Mouse (Mus musculus) testis, postnatal 10 days (tissue): ENCODE measurements around the gene Ppm1g.
A peak's percentile ranks its signal among the peaks of the same experiment; 100 is the strongest.

Experiments used
- DNase-seq: peaks from one replicate; pipeline ENCODE4 v3.0.0; 2021; ENCODE audit warnings: low spot score

The Ppm1g gene

DNA sequence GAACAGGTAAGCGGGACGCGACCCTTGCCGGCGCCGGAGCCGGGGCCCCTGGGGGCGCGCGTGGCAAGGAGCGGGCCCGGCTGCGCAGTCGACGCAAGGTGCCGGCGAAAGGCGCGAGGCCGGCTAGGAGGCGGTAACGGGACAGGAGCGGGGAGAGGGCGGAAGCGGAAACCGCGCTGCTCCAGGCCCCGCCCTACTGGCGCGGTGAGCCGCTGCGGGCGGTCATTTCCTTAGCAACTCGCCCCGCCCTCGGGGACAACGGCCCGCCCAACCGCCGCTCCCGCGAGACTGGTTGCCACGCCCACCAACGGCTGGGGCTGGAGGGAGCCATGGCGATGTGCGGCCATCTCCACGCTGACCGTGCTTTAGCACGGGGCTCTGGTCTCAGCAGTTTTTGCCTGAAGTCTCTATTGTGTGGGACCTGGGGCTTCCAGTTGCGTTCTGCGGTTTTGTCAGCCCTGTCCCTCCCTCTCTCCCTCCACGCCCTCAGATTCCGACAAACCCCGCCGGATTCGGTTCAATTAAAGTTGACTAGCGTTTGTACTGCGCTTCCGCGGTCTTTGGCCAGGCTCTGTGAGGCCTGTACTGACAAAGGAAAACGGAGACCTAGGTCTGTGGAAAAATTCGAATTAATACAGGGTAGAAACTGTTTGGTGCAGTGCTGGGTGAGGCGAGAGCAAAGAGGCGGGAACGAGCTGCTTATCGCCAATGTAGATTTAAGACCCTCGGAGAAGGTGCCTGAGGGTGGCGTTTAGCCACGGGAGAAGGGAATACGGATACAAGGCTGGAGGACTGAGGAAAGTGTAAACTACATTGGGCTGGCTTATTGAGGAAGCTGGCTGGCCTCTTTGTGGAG, at the start of gene Ppm1g:
Gene Ppm1g (minus strand): TSS at position 240 of the 856 bp plus-strand sequence.
- peak; percentile 100 for DNase-seq

- DNase-seq = no peak
These were observed 47.2 kb upstream of the Ppm1g start for GRCm38 (mm10) chr5:31267686-31268085.

DNA sequence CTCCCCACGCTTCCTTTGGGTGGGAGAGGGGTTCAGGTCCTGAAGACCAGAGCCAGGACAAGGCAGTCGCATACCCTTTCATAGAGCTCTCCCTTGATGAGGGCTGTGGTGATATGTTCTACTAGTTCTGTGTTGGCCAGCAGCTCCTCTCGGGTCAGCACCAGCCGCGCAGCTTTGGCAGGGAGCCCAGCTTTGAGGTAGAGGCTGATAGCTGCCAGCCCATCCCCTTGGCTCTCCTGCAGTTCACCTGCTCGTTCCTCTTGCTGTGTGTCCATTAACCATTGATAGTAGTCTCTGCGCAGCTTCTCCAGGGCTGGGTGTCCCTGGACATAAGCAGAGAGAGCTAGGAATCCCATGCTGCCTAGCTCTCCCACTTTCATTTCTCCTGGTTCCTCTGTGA, 45.6 kb upstream of the Ppm1g start:
- no peak for DNase-seq

DNA sequence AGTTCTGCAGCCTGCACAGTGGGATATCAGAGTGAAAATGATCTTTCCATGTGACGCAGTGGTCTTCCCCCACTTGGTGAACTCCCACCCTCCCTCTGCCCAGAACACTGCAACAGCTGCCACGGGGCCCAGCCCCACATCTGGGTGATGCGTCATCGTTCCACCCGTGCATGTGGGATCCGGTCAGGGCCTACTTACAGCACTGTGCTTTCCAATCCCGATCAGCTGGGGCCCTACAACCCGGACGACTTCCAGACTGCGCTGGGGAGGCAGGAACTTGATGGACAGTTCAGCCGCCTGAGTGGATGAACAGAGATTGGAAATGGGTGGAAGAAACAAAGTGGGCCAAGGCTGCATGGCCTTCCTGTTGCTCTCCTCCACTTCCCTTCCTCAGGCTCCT, 37.1 kb upstream of the Ppm1g start:
- DNase-seq = no peak

DNA sequence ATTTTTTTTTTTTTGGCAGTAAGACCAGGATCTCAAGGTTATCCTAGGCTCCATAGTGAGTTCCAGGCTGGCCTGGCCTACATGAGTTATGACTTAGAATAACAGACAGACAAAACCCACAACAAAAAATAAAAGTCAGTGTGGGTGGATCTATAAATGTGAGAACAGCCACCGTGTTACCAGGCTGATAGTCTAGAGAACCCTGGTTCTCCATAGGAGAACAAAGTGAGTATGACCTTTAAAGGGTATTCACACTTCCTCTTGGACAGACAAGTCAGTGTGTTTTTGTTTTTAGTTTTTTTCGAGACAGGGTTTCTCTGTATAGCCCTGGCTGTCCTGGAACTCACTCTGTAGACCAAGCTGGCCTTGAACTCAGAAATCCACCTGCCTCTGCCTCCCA, 35.5 kb upstream of the Ppm1g start:
- DNase-seq = no peak

- no peak for DNase-seq
These were observed 34.9 kb upstream of the Ppm1g start for GRCm38 (mm10) chr5:31255381-31255780.

DNA sequence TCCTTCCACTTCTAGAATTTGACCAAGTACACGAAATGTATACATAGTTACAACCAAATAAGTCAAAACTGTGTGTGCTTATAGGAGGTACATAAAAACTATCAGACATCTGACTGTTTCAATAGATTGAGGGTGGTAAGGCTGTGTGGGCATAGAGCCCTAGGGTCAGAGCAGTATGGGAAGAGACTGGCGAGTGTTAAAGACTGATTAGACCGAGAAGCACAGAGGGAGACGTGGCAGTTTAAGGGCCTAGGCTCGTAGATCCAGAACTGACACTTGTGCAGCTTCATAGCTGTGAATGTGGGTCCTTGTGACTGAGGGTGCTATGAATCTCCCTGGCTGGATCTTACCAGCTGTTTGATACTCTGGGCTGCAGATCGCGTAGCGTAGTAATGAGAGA, 34.4 kb upstream of the Ppm1g start:
- DNase-seq = no peak

- DNase-seq = peak; percentile 40
These were observed 34.0 kb upstream of the Ppm1g start for GRCm38 (mm10) chr5:31254452-31254851.

- no peak for DNase-seq
These were observed 33.3 kb upstream of the Ppm1g start for GRCm38 (mm10) chr5:31253806-31254205.

DNA sequence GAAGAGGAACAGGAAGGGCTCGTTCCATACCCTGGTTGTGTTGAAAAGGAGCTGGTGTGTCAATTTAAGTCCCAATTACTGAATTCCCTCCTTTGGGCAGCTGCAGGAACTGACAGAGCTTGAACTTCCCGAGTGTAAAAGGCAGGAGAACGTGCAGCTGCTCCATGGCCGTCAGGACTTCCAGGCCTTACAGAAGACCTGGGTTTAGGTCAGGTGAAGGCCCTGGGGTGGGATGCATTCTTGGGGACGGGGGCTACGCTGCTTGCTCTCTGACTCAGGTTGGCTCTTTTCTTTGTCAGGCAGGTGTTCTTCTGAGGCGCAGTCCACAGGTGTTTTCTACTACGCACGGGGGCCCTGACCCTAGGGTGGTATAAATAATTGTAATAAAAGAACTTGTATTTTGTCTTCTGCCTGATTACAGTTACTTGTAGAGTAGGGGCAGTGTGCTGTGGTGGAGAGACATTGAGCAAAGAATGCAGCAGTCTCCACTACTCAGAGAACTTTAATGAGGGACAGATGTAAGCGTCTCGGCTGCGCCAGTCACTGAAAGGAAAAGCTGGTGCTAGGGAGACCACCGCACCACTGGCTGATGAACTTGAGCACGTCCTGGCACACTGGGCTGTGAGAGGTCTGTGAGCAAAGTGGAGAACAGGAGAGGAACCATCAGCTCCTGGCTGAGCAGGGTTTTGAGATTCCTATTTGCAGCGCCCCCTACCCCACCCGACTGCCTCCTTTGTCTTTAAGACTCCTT, 32.5 kb upstream of the Ppm1g start:
- DNase-seq = no peak

GRCm38 (mm10) chr5:31252151-31252550, 31.7 kb upstream of the Ppm1g start:
- DNase-seq = peak; percentile 38

- DNase-seq = peak; percentile 66
These were observed 31.1 kb upstream of the Ppm1g start, which contains the start of gene Krtcap3 for GRCm38 (mm10) chr5:31251541-31252101. Gene Krtcap3, plus strand, starts transcription at chr5:31251691.

DNA sequence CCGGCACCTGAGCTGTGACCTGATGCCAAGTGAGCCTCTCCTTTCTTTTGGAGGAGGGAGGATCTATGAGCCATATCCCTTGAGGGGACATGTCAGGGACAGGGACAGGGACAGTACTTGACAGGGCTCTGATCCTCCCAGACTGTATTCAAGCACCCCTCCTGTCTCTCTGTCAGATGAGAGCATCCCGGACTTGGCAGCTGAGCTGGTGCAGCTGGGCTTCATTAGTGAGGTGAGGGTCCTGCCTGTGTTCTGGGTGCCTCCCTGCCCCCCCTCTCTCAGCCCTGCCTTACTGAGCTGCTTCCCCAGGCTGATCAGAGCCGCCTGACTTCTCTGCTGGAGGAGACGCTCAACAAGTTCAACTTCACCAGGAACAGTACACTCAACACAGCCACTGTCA, 30.2 kb upstream of the Ppm1g start:
- peak; percentile 40 for DNase-seq

DNA sequence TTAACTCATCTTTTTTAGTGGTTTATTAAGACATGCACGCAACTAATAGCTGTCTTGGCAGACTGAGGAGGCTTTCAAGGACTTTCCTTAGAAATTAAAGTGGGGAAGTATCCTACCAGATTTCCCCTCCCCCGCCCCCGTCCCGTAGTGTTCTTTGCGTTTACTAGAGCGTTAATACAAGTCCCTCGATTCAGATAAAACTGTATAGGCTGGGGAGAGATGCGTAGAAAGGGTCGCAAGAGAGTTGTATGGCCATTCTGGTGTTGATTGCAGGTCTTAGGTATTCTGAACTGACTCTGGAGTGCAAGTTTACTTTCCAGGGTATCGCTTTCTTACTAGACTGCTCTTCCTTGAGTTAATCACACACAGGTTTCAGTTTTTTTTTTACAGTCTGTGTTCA, 21.7 kb upstream of the Ppm1g start:
- no peak for DNase-seq

- DNase-seq = peak; percentile 51
These were observed 21.1 kb upstream of the Ppm1g start for GRCm38 (mm10) chr5:31241522-31242034.

DNA sequence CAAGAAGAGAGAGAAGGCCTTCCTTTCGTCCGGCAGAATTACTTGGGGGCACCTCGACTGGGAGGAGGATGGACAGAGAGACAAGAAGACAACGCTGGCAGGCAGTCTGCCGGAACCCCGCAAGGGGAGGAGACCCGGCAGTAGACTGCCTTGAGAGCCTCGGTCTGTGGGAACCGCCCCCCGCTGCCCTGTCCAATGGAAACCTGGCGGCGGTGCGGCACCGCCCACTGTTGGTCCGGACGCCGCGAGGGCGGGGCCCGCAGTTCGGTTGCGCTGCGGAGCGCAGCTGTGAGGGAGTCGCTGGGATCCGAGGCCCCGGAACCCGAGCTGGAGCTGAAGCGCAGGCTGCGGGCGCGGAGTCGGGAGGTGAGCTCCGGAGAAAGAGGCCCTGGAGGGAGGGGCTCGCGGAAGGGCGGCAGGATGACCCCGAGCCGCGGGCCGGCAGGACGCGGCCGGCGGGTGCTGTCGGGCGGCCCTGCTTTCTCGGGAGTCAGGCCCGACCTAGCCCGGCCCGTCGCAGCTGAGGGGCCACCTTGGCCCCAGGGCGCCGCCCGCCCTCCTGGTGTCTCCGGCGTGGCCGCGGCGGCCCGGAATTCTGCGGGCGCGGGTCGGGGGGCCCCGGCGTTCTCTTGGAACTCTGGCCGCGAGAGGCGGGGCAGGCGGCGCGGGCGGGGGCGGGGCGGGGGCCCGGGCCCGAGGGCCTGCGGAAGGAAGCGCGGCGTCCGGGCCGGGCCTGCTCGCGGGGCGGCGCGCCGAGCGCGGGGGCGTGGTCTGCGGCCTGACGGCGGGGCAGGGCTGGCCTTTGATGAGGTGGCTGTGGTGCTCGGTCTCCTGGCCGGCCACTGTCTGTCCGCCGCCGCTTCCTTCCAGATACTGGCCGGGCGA, 20.4 kb upstream of the Ppm1g start, which contains the start of the genes Nrbp1 and Gm9970:
Gene Nrbp1 (plus strand): TSS at position 228 of the 885 bp plus-strand sequence.
Gene Gm9970 (minus strand): TSS at position 596 of the 885 bp plus-strand sequence.
- peak; percentile 96 for DNase-seq

DNA sequence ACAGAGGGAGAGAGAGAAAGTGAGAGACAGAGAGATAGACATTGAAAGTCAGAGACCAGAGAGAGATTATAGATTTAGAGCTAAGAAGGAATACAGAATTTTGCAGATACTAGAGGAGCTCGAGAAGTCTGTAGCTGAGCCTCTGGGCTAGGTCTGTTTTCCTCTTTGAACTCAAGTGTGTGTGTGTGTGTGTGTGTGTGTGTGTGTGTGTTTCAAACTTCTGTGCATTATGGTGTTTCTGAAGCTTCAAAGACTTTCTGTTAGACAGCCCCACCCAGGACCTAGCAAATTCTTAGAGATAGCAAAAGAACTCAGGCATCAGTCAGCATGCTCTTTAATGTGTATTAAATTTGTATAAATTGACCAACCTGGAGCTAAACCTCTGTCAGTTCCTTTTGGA, 6.2 kb upstream of the Ppm1g start:
- DNase-seq = no peak

- DNase-seq = no peak
These were observed 2.2 kb upstream of the Ppm1g start for GRCm38 (mm10) chr5:31222696-31223095.

DNA sequence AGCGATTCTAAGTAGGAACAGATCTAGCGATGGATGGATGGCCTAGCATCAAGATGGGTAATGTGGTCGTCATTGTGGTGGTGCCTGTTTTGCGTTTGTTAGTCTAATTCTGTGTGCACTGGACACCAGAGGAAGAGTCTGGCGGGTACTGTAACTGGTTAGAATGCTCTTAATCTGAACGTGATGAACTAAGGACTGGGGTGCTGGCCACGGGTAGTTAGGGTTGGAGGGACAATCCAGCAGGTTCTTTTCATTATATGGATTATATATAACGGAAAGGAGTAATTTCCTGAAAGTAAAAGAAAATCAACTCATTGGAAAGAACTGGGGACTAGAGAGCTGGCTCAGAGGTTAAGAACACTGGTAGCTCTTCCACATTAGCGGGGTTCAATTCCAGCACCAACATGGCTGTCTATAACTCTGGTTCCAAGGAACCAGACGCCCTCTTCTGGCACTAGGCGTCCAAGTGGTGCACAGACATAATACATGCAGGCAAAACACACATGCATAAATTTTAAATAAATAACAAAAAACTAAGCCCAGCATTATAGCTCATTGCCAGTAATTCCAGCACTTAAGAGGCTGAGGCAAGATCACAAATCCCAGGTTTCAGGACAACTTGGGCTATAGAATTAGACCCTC, 938 bp upstream of the Ppm1g start:
- DNase-seq = no peak

DNA sequence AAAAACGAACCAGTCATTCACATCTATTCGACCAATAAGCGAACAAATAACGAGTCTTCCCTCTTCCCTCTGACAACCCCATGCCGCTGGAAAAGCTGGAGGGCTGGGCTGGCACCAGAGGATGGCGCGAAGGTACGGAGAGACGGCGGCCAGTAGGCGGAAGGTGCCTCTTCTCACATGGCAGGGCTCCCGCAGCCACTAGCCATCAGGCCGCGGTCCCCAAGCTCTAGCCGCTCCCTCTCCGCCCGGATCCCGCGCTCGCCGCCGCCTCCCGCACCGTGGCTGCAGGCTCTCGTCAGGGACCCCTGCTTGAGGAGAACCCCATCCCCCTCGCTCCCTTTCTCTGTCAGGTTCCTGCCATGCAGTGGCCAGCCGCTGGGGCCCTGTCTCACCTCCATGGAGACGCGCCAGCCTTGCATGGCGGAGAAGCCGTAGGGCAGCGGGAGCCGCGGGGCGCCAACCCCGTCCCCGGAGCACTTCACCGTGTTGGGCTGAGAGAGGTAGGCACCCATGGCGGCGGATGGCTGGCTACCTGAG, 508 bp downstream of the Ppm1g start:
- DNase-seq = peak; percentile 77

DNA sequence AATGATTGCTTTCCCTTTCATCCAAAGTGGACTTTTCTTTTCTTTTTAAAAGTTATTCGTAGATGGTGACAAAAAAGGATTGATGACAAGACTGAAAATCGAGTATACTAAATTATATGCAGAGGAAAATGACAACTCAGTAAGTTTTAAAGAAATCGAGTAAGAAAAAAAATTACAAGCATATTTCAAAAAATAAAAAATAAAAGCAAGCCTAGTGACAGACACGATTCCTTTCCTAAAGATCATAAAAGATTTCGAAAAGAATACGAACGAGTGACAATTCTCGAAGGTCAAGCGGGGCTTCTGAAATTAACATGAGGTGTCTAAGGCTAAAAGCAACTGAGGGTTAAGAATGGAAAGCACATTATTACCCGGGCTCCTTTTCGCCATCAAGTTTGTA, 1.0 kb downstream of the Ppm1g start:
- DNase-seq = no peak
